Mouse (Mus musculus): ENCODE measurements around the gene Vmn2r75. TPM values are rescaled to one million over a fixed set of nuclear protein-coding genes. Genes with fewer than 3 reads are reported as not detected.

Gene Vmn2r75
- not detected in 2 replicates for polyA plus RNA-seq (2012; rRNA removed)

GRCm38 (mm10) chr7:86171678-86172077, at the start of gene Vmn2r75:
TSS of gene Vmn2r75 (minus strand) at chr7:86171778.

Other genes starting within 250 kb of the Vmn2r75 start
- not detected in 2 replicates for gene Vmn2r74, start 210.1 kb downstream of the Vmn2r75 start, polyA plus RNA-seq (2012; rRNA removed)
- not detected in 2 replicates for gene Vmn2r76, start 74.5 kb upstream of the Vmn2r75 start, polyA plus RNA-seq (2012; rRNA removed)
- gene Olfr310, start 105.4 kb upstream of the Vmn2r75 start, polyA plus RNA-seq (2012; rRNA removed), result not detected in 2 replicates
- not detected in 2 replicates for gene Olfr309, start 141.9 kb upstream of the Vmn2r75 start, polyA plus RNA-seq (2012; rRNA removed)
- gene Olfr308, start 153.9 kb upstream of the Vmn2r75 start, polyA plus RNA-seq (2012; rRNA removed), result not detected in 2 replicates
- gene Olfr307, start 165.8 kb upstream of the Vmn2r75 start, polyA plus RNA-seq (2012; rRNA removed), result not detected in 2 replicates
- not detected in 2 replicates for gene Olfr305, start 195.2 kb upstream of the Vmn2r75 start, polyA plus RNA-seq (2012; rRNA removed)
- gene Olfr304, start 214.9 kb upstream of the Vmn2r75 start, polyA plus RNA-seq (2012; rRNA removed), result not detected in 2 replicates
- gene Olfr303, start 226.0 kb upstream of the Vmn2r75 start, polyA plus RNA-seq (2012; rRNA removed), result not detected in 2 replicates
- not detected in 2 replicates for gene Olfr301, start 232.1 kb upstream of the Vmn2r75 start, polyA plus RNA-seq (2012; rRNA removed)